Mouse (Mus musculus) heart, adult 8-10 months (tissue): ENCODE measurements around the gene Npff. TPM values are rescaled to one million over a fixed set of nuclear protein-coding genes. Genes with fewer than 3 reads are reported as not detected.

Experiments used
- DNase-seq: peaks from one replicate; pipeline ENCODE4 v3.0.0; 2022; ENCODE audit warnings: low spot score
- total RNA-seq, 4 experiments: library from RNA; stranded (reverse); gene quantifications; 2 replicates each; pipeline ENCODE4 v1.2.4; 2022

Gene Npff
- total RNA-seq, 4 experiments from 2014 or later: 0.65 to 2.2 (median 1.9) TPM

DNA sequence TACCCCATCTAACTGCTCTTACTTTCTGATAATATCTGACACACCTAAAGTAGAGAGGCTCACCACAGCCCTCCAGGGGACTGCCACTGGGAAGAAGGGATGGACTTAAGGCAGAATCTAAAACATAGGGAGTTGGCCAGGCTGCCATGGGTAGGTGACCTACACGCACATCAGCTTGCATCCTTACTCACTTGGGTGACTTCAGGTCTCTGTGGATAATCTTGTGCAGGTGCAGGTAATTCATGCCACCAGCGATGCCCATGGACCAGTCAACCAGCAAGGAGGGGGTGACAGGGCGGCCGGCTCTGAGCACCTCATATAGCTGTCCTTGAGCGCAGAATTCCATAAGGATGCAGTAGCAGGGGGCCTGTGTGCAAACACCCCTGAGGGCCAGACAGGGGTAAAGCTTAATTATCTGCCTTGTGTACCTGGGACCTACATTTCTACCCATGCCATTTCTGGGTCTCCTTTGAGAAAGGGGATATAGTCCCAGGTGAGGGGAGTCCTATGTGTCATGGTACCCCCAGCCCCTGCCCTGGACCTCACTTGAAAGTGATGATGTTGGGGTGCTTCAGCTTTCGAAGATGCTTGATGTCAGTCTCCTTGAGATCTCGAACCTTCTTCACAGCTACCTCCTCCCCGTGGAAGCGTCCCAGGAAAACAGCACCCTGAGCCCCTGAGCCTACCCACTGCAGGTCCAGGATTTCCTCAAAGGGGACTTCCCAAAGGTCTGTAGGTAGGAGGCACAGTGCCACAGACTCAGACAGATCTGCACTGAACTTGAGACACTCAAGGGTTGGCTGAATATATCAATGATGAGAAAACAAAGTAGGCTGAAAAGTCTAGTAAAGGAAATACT is 20.6 kb downstream of the Npff start:
- DNase-seq: no peak

GRCm38 (mm10) chr15:102503447-102503846 is 21.3 kb downstream of the Npff start, which contains the start of gene Gm10337:
TSS of gene Gm10337 (plus strand) at chr15:102503722.
- no peak for DNase-seq

DNA sequence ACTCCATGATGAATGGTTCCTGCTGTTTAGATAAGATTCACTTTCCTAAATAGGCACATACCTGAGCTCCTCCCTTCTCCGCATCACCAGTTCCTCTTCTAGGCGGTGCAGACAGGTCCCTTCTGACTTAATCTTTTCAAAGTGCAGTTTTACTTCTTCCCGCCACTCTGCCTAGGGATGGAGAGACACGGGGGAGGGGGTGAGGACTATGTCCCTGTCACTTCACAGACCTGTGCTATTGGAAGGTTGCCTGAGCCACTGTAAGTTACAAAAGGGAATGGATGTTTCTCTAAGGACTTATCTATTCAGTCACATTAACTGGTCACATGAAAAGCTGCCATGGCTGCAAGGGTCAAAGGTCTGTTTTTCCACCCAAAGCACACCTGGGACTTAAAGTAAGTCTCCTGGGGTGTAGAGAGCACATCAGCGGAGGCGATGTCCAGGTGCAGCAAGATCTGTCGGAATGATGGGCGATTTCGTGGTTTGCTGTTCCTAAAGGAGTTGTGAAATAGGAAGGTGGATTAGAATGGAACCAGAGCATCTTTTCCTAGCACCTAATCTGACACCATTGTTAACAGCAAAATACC is 22.4 kb downstream of the Npff start:
- DNase-seq: no peak

GRCm38 (mm10) chr15:102501084-102501814 is 23.5 kb downstream of the Npff start:
- DNase-seq: no peak

- no peak for DNase-seq
Measured at GRCm38 (mm10) chr15:102500479-102500878, 24.3 kb downstream of the Npff start.

DNA sequence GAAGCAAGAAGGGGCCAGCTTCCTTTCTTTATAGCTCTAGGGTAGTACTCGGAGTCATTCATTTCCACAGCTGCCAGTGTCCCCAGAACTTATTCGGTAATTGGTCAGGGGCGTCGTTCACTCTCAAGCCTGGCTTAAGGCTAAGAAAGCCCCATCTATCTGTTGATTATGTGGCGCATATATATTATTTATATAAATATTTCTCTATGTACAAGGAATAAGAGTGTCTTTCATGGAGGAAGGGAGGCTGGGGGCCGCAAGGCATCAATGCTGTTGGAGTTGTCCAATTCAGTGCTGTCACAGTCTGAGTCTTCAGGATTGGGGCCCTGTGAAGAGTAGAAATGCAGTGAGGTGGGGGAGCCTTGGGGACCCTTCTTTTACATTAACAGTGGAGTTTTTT is 24.9 kb downstream of the Npff start:
- DNase-seq: no peak

DNA sequence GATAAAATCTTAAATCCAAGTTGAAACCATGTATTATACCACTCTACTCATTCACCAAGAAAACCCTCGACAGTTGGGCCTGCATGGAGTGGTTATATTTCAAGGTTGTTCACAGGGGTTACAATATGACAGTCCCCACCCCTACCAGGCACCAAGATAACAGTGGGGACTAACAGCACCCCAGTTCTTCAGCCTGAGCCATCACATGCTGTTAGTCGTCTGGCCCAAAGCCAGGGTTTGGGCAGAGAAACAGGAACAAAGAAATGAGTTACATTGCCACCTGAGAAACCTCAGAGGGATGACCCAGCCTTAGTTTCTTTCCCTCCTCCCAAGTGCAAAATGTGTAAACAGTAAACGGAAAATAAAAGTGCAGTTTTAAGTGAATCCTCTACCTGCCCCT is 25.4 kb downstream of the Npff start:
- DNase-seq: no peak

- DNase-seq: no peak
Measured at GRCm38 (mm10) chr15:102498322-102498721, 26.4 kb downstream of the Npff start.

DNA sequence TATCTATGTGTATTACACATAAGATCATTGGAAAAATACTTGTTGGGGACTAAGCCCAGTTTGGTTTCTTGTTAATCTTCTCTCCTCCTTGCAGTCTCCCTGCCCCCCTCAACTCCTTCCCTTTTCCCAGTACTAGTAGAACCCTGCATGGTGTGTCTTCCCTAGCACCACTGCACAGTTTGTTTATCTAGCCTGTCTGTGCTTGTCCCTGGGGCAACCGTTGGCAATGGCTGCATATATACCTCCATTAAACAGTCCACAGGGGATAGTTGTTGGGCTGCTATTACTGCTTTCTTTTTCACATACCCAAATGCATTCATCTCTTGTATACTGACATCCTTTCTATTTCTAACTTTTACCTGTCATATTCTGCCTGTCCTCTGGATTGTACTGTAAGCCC is 37.1 kb downstream of the Npff start:
- no peak for DNase-seq

- no peak for DNase-seq
Measured at GRCm38 (mm10) chr15:102485853-102486252, 38.9 kb downstream of the Npff start.

DNA sequence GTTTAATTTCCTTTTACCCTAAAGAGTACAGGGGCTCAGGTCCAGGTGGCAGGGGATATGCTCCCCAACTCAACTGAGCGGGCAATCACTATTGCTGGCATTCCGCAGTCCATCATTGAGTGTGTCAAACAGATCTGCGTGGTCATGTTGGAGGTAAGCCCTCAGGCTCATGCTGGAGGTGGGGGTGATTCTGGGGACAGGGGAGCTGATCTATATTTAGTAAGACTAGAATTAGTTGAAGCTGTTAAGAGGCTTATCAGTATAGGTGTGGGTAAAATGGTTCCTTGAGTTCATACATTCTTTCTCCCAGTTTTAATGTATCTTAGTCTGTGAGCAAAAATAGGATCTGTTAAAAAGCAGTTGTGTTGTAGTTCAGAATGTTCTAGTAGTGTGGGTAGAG is 41.6 kb downstream of the Npff start:
- DNase-seq: no peak

GRCm38 (mm10) chr15:102474520-102474919 is 50.2 kb downstream of the Npff start:
- DNase-seq: no peak

Other genes with a start within 250 kb of the Npff start
- gene Mfsd5, start 245.5 kb downstream of the Npff start, total RNA-seq: 10 to 100 TPM; 17.4 to 20.8 (median 18.7) TPM
- gene Espl1, start 228.7 kb downstream of the Npff start, total RNA-seq: 1 to 10 TPM in 1 of 4 experiments, under 1 TPM in 3; 0.38 to 1.1 (median 0.93) TPM
- gene Pfdn5, start 198.8 kb downstream of the Npff start, total RNA-seq: 100 to 1,000 TPM; 300 to 347 (median 339) TPM
- gene Myg1, start 193.2 kb downstream of the Npff start, total RNA-seq: 10 to 100 TPM; 23.2 to 24.6 (median 24.5) TPM
- gene Aaas, start 174.2 kb downstream of the Npff start, total RNA-seq: 10 to 100 TPM in 3 of 4 experiments, 1 to 10 TPM in 1; 9.8 to 15.0 (median 12.5) TPM
- gene Sp7, start 157.8 kb downstream of the Npff start, total RNA-seq: not detected
- 10 to 100 TPM; 31.8 to 43.8 (median 38.7) TPM for gene Sp1, start 118.8 kb downstream of the Npff start, total RNA-seq
- gene Amhr2, start 79.6 kb downstream of the Npff start, total RNA-seq: under 1 TPM; 0.19 to 1.00 (median 0.63) TPM
- 10 to 100 TPM; 18.7 to 25.3 (median 22.0) TPM for gene Prr13, start 65.9 kb downstream of the Npff start, total RNA-seq
- gene Pcbp2, start 54.4 kb downstream of the Npff start, total RNA-seq: 100 to 1,000 TPM; 452 to 509 (median 465) TPM
- gene Gm10337, start 21.2 kb downstream of the Npff start, total RNA-seq: not detected
- 1 to 10 TPM; 1.7 to 2.8 (median 2.3) TPM for gene Map3k12, start 7.9 kb downstream of the Npff start, total RNA-seq
- 10 to 100 TPM; 38.8 to 50.0 (median 44.7) TPM for gene Tarbp2, start 6.8 kb downstream of the Npff start, total RNA-seq
- 1 to 10 TPM in 1 of 4 experiments, not detected in 3; 1.4 TPM for gene Gm28047, start 100.1 kb upstream of the Npff start, total RNA-seq
- gene Atf7, start 100.5 kb upstream of the Npff start, total RNA-seq: 10 to 100 TPM; 46.6 to 54.0 (median 52.1) TPM
- gene Atp5g2, start 147.4 kb upstream of the Npff start, total RNA-seq: 10 to 100 TPM; 21.1 to 79.9 (median 33.0) TPM
- gene Calcoco1, start 197.2 kb upstream of the Npff start, total RNA-seq: 100 to 1,000 TPM; 117 to 143 (median 127) TPM